Mouse (Mus musculus) MEL (cell line): ENCODE measurements at regions not wholly inside any gene's neighbourhood (a gene's known extent, or its start where the extent isn't known, plus 50 kb on each side); places are given as distances from the start of the nearest gene placed in this dataset.

Experiments used
- DNase-seq: peaks from one replicate; pipeline ENCODE4 v3.0.0; 2011; ENCODE audit warnings: low read depth, low spot score
- H3K27ac ChIP-seq: 2 replicates; pipeline ENCODE4 v1.5.1; 2012; ENCODE audit warnings: low read depth, mild to moderate bottlenecking, control low read depth, low read length, moderate library complexity; ENCODE audit not compliant: control insufficient read depth
- H3K27me3 ChIP-seq, 2 experiments: fragments of 150-350 bp in 1 of 2; sonication (generic) in 1 of 2; 2 replicates each; pipeline ENCODE4 v1.6.1; 2012; ENCODE audit warnings: low read length in 2 of 2, mild to moderate bottlenecking in 2 of 2, improper control_type of control experiment in 1 of 2, moderate library complexity in 1 of 2; ENCODE audit not compliant: insufficient read depth in 2 of 2, control insufficient read depth in 1 of 2
- H3K36me3 ChIP-seq, 2 experiments: 2 replicates each; pipeline ENCODE4 v1.6.1; 2012 to 2014; ENCODE audit warnings: low read length in 2 of 2, improper control_type of control experiment in 1 of 2, inconsistent platforms in 1 of 2, mild to moderate bottlenecking in 1 of 2; ENCODE audit not compliant: insufficient read depth in 2 of 2, control insufficient read depth in 1 of 2
- H3K4me1 ChIP-seq, 2 experiments: fragments of 150-350 bp in 1 of 2; sonication (generic) in 1 of 2; 2 replicates each; pipeline ENCODE4 v1.6.1; 2012; ENCODE audit warnings: low read length in 2 of 2, improper control_type of control experiment in 1 of 2, mild to moderate bottlenecking in 1 of 2; ENCODE audit not compliant: insufficient read depth in 2 of 2, control insufficient read depth in 1 of 2
- H3K4me3 ChIP-seq, 2 experiments: fragments of 150-350 bp in 1 of 2; sonication (generic) in 1 of 2; 2 replicates each; pipeline ENCODE4 v1.5.1; 2012; ENCODE audit warnings: low read depth in 2 of 2, low read length in 2 of 2, mild to moderate bottlenecking in 2 of 2, moderate library complexity in 2 of 2, control low read depth in 1 of 2, improper control_type of control experiment in 1 of 2; ENCODE audit not compliant: control insufficient read depth in 1 of 2, insufficient read depth in 1 of 2
- H3K79me2 ChIP-seq: 2 replicates; pipeline ENCODE4 v1.6.1; 2012; ENCODE audit warnings: mild to moderate bottlenecking, low read length, moderate library complexity; ENCODE audit not compliant: control insufficient read depth, poor library complexity, insufficient read depth
- H3K9ac ChIP-seq: 2 replicates; pipeline ENCODE4 v1.6.1; 2012; ENCODE audit warnings: low read depth, mild to moderate bottlenecking, control low read depth, low read length, moderate library complexity; ENCODE audit not compliant: control insufficient read depth, poor library complexity, severe bottlenecking
- H3K9me3 ChIP-seq: fragments of 150-350 bp; sonication (generic); replicated peaks from 2 replicates; pipeline ENCODE4 v1.6.1; 2012; ENCODE audit warnings: mild to moderate bottlenecking, low read length, improper control_type of control experiment, moderate library complexity; ENCODE audit not compliant: insufficient read depth
- BHLHE40 ChIP-seq: IDR thresholded peaks from 2 replicates; pipeline ENCODE4 v1.6.1; 2012; ENCODE audit warnings: low read depth, mild to moderate bottlenecking, inconsistent platforms, low read length, improper control_type of control experiment, borderline replicate concordance
- CHD2 ChIP-seq: IDR thresholded peaks from 2 replicates; pipeline ENCODE4 v1.6.1; 2011; ENCODE audit warnings: low read length, improper control_type of control experiment
- CTCF ChIP-seq, 3 experiments: IDR thresholded peaks in 2 of 3; conservative IDR thresholded peaks in 1 of 3; 2 replicates each; pipeline ENCODE4 v1.5.1; 2011 to 2012; ENCODE audit warnings: low read length in 3 of 3, low read depth in 2 of 3, mild to moderate bottlenecking in 2 of 3, improper control_type of control experiment in 1 of 3, inconsistent platforms in 1 of 3, mixed read lengths in 1 of 3, moderate library complexity in 1 of 3; ENCODE audit not compliant: control insufficient read depth in 1 of 3, insufficient read depth in 1 of 3, poor library complexity in 1 of 3, severe bottlenecking in 1 of 3
- E2F4 ChIP-seq: IDR thresholded peaks from 2 replicates; pipeline ENCODE4 v1.6.1; 2011; ENCODE audit warnings: low read depth, low read length, improper control_type of control experiment, borderline replicate concordance
- EP300 ChIP-seq, 2 experiments: IDR thresholded peaks; 2 replicates each; pipeline ENCODE4 v1.6.1; 2011; ENCODE audit warnings: improper control_type of control experiment in 2 of 2, low read length in 2 of 2, low read depth in 1 of 2, mild to moderate bottlenecking in 1 of 2
- GATA1 ChIP-seq: IDR thresholded peaks from 2 replicates; pipeline ENCODE4 v1.6.1; 2011; ENCODE audit warnings: low read depth, low read length, improper control_type of control experiment
- KAT2A ChIP-seq: conservative IDR thresholded peaks from 2 replicates; pipeline ENCODE4 v1.6.1; 2012; ENCODE audit warnings: low read depth, low read length, improper control_type of control experiment, inconsistent platforms
- MAX ChIP-seq: IDR thresholded peaks from 2 replicates; pipeline ENCODE4 v1.6.1; 2011; ENCODE audit warnings: low read length, improper control_type of control experiment
- MAZ ChIP-seq: IDR thresholded peaks from 2 replicates; pipeline ENCODE4 v1.6.1; 2012; ENCODE audit warnings: low read depth, mild to moderate bottlenecking, inconsistent platforms, low read length, improper control_type of control experiment
- MXI1 ChIP-seq: IDR thresholded peaks from 2 replicates; pipeline ENCODE4 v1.6.1; 2011; ENCODE audit warnings: mild to moderate bottlenecking, low read depth, low read length, improper control_type of control experiment
- MYC ChIP-seq: IDR thresholded peaks from 2 replicates; pipeline ENCODE4 v1.6.1; 2011; ENCODE audit warnings: low read depth, mild to moderate bottlenecking, low read length, improper control_type of control experiment, moderate library complexity
- NRF1 ChIP-seq: IDR thresholded peaks from 2 replicates; pipeline ENCODE4 v1.6.1; 2014; ENCODE audit warnings: low read depth, mild to moderate bottlenecking, inconsistent platforms, low read length, improper control_type of control experiment, moderate library complexity; ENCODE audit not compliant: poor library complexity, insufficient read depth, severe bottlenecking
- POLR2AphosphoS2 ChIP-seq: IDR thresholded peaks from 2 replicates; pipeline ENCODE4 v1.6.1; 2011; ENCODE audit warnings: low read length, improper control_type of control experiment
- POLR2AphosphoS5 ChIP-seq: IDR thresholded peaks from 2 replicates; pipeline ENCODE4 v1.6.1; 2012; ENCODE audit warnings: low read depth, borderline replicate concordance, mild to moderate bottlenecking, inconsistent platforms, low read length, moderate library complexity, mixed read lengths
- RAD21 ChIP-seq: IDR thresholded peaks from 2 replicates; pipeline ENCODE4 v1.6.1; 2011; ENCODE audit warnings: mild to moderate bottlenecking, low read depth, low read length, improper control_type of control experiment
- RCOR1 ChIP-seq: IDR thresholded peaks from 2 replicates; pipeline ENCODE4 v1.6.1; 2012; ENCODE audit warnings: low read depth, mild to moderate bottlenecking, inconsistent platforms, low read length, improper control_type of control experiment
- SMC3 ChIP-seq: IDR thresholded peaks from 2 replicates; pipeline ENCODE4 v1.6.1; 2011; ENCODE audit warnings: low read depth, low read length, improper control_type of control experiment
- TAL1 ChIP-seq: IDR thresholded peaks from 2 replicates; pipeline ENCODE4 v1.6.1; 2012; ENCODE audit warnings: mild to moderate bottlenecking, inconsistent platforms, low read length, moderate library complexity, mixed read lengths
- TCF12 ChIP-seq: IDR thresholded peaks from 2 replicates; pipeline ENCODE4 v1.6.1; 2014; ENCODE audit warnings: low read depth, mild to moderate bottlenecking, inconsistent platforms, low read length, improper control_type of control experiment, moderate library complexity
- USF2 ChIP-seq, 2 experiments: IDR thresholded peaks; 2 replicates each; pipeline ENCODE4 v1.6.1; 2011 to 2012; ENCODE audit warnings: improper control_type of control experiment in 2 of 2, low read length in 2 of 2, borderline replicate concordance in 1 of 2, inconsistent platforms in 1 of 2, low read depth in 1 of 2, mild to moderate bottlenecking in 1 of 2; ENCODE audit not compliant: insufficient read depth in 1 of 2
- ZC3H11A ChIP-seq: IDR thresholded peaks from 2 replicates; pipeline ENCODE4 v1.6.1; 2012; ENCODE audit warnings: low read depth, mild to moderate bottlenecking, inconsistent platforms, low read length, improper control_type of control experiment
- ZMIZ1 ChIP-seq: IDR thresholded peaks from 2 replicates; pipeline ENCODE4 v1.6.1; 2012; ENCODE audit warnings: low read depth, mild to moderate bottlenecking, inconsistent platforms, low read length, improper control_type of control experiment, moderate library complexity

DNA sequence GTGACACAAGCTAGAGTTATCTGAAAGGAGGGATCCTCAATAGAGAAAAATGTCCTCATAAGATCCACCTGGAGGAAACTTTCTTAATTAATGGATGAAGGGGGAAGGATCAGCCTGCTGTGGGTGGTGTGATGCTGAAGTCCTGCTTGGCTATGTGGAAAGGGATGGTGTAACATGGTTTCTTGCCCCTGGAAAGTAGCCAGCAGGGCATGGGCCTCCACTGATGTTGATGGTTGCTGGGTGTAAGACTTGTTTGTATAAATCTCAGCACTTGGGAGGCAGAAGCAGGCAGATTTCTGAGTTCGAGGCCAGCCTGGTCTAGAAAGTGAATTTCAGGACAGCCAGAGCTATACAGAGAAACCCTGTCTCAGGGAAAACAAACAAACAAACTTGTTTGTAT lies 152.7 kb upstream of the Foxn2 start:
- DNase-seq: no peak
- Histone ChIP-seq H3K4me1 (no peaks in the 10 kb centered on the region), H3K36me3 (no peaks in the 10 kb centered on the region)
- TF ChIP-seq MYC (no peak), RCOR1 (no peak), ZC3H11A (no peak), KAT2A (no peak), MXI1 (no peak), GATA1 (no peak), BHLHE40 (no peak), TCF12 (no peak), SMC3 (no peak), TAL1 (no peak), MAZ (no peak), EP300 (IDR thresholded peaks at IDR 0.05; ENCODE audit: low read depth in 1 of 2, low read length in 2 of 2) (no peak), CHD2 (no peak), USF2 (IDR thresholded peaks at IDR 0.05; ENCODE audit: borderline replicate concordance in 1 of 2, insufficient read depth in 1 of 2, low read depth in 1 of 2, low read length in 2 of 2) (no peak), MAX (no peak), CTCF (IDR thresholded peaks at IDR 0.05 in 2 of 3, conservative IDR thresholded peaks at IDR 0.05 in 1 of 3; ENCODE audit: control insufficient read depth in 1 of 3, insufficient read depth in 1 of 3, low read depth in 2 of 3, low read length in 3 of 3, poor library complexity in 1 of 3, severe bottlenecking in 1 of 3) (no peak), E2F4 (no peak), RAD21 (no peak), ZMIZ1 (no peak), POLR2AphosphoS5 (no peak)
- TF ChIP-seq, all 39 proteins: peak for 0
- Histone ChIP-seq H3K4me3 (no peak overlapping the region), H3K27me3 (no peaks in the 10 kb centered on the region; a peak in 1 of 4 replicates), H3K79me2 (no peaks in the 10 kb centered on the region), H3K9ac (no peak overlapping the region), H3K27ac (no peak overlapping the region), H3K9me3 (no peaks in the 10 kb centered on the region)

GRCm38 (mm10) chr17:88297520-88297919 lies 143.0 kb upstream of the Foxn2 start:
- Histone ChIP-seq H3K4me1 (no peaks in the 10 kb centered on the region), H3K27ac (no peak overlapping the region), H3K9me3 (no peaks in the 10 kb centered on the region), H3K27me3 (no peaks in the 10 kb centered on the region), H3K79me2 (no peaks in the 10 kb centered on the region), H3K9ac (no peak overlapping the region), H3K36me3 (no peaks in the 10 kb centered on the region), H3K4me3 (no peak overlapping the region)
- TF ChIP-seq POLR2AphosphoS2 (no peak), NRF1 (no peak)
- no peak for DNase-seq
